Mouse (Mus musculus) lung, postnatal 36 days (tissue): ENCODE results near the gene Cuedc1.
"Not testable (repeated sequence)": the region's sequence is repeated elsewhere in the genome, so short reads cannot be mapped to it uniquely, and the experiment has no call there.

Source experiments
- DNase-seq: peaks from one replicate; pipeline ENCODE4 v3.0.0; 2022; ENCODE audit warnings: mixed read lengths

The Cuedc1 gene

DNA sequence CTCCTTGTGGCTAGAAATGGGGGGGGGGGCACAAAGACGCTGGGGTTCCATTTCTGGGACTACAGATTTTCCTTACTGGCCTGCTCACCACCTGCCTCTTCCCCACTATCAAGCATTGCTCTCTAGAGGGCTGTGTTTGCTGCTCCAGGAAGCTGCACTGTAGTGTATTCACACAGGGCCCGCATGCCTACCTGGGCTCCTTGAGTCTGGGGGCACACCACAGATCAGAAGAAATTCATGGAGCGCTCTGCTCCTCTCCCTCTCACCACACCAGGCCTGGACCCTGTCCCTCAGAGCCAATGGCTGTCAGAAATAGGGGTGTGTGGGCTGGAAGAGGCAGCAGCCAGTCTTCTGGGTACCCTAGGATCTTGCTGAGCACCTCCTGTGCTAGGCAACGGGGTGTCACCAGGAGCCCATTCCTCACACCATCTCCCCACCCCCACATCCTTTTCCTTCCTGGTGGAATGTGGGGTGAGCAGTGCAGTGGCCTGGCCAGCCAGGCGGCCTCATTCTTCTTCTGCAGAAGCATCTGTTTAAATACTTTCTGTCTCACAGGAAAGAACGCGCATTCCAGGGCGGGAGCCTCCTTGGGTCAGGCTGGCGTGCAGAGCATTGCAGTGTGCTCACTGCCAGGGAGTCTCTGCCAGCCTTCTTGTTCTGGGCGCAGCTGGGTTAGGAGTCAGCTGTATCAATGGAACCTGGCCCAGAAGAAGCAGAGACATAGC is 74.9 kb downstream of the Cuedc1 start:
- DNase-seq = peak; percentile 84

DNA sequence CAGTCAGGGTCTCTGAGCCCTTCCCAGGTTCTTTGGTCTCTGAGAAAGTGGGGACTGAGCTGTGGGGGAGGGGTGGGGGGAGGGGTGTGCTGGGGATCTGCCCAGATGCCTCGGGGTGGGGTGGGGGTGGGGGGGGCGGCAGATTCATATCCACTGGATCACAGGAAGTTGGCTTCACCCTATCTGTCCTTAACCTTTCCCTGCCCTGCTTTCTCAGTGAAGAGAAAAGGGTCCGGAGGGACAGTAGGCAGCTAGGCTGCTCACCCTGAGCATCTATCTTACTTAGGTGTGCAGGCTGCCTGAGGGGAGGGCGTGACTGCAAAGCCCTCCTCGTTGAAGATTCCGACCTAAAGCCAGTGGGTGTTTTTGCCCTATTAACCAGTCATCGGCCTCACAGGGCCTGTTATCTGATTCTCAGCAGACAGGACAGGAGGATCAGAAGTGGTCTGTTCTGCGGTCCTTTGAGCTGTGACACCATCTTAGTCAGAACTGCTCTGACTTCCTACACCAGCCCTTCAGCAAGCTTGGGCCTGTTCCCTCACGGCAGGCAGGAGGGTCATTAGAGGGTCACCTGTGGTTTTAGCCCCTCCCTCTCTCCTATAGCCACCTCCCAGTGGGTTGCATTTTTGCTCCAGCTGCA is 75.6 kb downstream of the Cuedc1 start:
- DNase-seq = no peak

DNA sequence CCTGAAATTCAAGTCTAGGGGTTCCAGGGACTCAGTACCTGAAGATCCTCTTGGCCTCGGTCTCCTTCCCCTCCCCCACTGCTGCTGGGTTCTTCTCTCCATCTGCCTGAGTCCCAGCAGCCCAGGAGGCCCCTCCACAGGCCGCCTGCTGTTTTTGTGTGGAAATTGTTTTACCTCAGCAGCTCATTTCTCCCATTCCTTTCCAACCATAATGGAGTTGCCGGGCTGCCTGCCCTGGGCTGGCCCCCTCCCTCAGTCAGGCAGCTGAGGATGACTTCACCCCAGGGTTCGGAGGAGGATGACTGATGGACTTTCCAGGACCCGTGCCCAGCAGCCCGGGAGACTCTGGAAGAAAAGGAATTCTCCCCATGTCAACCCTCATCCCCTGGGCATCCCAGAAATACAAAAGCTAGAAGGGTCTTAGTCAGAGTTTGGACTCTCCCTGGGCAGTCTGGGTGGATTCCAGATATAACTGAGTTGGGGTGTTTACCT is 82.7 kb downstream of the Cuedc1 start:
- no peak for DNase-seq

DNA sequence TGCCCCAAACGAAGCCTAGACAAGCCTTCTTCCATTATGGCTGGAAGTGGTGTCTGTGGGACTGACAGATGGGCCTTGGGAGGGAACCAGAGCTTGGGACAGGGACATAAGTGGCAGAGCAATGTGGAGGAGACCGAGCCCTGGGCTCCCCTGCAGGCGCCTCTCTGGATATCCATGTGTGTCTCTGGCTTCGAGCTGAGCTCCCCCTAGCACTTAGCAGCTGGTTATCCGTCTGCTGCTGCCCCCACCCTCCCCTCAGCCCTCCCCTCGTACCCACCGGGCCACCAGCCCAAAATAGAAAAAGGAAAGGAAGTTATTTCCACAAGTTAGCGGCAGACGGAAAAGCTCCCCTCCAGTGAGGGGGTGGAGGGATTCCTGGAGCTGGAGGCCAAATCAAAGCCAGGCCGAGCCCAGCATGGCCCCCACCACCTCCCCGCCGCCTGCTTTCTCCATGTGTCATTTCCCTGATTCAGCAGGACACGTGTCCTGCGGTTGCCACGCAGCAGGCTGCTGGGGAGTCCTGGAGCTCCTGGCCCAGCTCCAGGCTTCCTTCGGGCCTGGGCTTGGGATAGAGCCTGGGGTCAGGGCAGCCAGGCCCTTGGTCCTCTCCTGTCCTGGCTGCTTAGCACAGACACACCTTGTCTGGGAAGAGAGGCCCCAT is 83.2 kb downstream of the Cuedc1 start:
- DNase-seq = peak; percentile 82

DNA sequence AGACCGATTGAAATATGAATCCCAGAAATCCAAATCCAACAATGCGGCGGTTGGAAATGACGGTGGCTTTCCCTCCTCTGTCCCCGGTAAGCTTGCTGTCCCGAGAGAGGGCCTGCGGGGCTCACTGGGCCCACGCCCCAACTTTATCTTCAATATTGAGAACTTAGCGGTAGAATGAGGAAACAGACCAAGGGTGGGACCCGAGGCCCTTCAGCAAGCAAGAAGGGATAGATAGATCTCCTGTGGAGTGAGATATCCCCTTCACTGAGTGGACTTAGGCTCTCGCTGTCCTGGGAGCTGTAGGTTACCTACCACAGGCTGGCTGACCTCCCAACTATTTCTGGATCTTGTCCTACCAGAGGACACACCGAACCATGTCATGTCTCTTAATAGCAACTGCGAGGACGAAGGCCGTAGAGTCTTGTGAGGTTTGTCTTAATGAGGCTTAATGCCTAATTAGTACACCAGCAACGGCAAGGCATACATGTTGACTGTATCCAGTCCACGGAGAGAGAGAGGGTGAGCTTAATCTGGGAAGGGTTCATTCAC is 86.8 kb downstream of the Cuedc1 start:
- DNase-seq = no peak

DNA sequence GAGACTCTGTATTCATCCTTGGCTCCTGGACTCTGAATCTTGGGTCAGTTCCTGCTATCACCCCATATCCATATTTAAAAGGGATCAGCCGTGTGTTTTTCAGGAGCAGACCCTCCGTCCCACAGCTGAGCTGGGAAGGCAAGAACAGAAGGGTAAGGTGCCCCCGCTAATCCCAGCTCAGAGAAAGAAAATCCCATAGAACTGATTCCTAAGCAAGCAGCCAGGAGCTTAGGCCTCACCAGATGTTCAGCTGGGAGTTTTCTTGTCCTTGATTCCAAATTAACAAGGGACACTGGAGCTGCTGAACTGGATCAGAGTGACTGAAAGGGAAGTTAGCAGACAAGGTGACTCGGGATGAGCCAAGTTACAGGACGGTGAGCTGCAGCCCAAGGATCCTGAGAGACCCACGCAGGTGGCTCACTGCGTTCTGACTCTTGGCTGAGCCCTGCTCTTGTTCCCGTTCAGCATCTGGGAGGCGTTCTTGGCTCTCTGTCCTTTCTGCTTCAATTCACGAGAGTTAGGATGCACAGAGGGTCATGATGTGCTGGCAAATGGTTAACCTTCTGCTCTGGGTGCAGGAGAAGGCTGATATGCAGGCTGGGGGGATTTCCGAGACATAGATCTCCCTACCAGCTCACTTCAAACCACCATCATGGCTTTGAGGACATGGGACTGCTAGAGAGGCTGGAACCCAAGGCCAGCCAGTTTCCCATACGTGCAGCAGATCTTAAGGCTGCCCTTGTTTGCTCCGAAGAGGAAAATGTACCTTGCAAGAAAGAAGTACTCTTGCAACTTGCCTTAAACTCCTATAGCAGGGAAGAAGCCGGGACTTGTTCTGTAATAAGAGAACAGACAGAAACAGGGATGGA is 88.5 kb downstream of the Cuedc1 start:
- no peak for DNase-seq

DNA sequence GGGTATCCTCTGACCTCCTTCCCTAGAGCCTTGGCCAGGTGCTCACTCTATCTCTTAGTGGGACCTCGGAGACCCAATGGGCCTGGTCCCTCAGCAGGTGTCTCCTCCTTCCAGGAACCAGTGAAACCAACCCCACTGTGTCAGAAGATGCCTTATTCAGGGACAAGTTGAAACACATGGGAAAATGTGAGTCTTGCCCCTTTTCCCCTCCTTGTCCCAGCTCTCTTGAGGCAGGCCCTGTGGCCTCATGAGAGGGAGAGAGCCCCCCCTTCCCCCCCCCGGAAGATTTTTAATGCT is 89.0 kb downstream of the Cuedc1 start:
- no peak for DNase-seq

DNA sequence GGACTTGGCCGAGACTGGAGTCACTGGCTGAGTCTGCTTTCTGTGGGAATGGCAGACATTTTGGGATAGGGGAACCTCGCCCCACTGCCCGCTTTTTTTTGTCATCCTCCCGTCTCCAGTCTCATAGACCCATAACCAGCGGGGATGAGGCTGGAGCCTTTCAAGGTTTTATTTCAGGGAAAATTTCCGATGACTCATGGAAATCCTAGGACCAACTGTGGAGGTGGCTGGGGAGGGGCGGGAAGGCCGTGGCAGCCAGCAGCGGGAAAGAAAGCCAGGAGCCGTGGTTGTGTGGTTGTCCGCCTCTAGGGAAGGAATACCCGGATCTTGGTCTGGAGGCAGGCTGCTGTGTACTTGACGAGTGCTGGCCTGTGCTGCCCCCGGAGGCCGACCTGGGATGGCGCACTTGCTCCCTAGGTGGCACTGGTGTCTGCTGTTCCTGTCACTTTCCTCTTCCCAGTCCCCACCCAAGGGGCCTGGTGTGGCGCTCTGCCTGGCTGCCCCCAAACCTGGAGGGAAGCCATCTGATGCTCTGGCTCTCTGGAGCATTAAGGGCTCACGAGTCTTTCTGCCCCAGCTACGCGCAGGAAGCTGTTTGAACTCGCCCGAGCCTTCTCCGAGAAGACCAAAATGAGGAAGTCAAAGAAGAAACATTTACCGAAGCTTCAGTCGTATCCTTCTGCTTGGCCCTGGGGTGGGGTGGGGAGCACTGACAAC is 89.7 kb downstream of the Cuedc1 start:
- peak; percentile 94 for DNase-seq

DNA sequence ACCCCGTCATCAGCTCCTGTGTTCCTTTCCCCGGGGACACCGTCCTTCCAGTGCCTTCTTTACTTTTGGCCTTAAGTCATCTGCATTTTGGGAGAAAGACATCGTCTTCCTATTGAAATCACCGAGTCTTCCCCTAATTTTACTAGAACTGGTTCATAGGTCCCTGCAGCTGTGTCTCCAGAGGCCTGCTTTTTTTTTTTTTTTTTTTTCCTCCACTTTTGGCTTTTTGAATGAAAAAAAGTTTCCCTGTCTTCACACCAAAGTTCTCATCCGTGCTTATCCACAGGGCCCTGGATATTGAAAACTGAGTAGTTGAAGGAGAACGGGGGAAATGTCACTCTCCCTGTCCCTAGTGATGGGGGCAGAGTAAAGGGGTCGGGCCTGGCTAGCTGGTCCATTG is 90.4 kb downstream of the Cuedc1 start:
- DNase-seq = no peak

DNA sequence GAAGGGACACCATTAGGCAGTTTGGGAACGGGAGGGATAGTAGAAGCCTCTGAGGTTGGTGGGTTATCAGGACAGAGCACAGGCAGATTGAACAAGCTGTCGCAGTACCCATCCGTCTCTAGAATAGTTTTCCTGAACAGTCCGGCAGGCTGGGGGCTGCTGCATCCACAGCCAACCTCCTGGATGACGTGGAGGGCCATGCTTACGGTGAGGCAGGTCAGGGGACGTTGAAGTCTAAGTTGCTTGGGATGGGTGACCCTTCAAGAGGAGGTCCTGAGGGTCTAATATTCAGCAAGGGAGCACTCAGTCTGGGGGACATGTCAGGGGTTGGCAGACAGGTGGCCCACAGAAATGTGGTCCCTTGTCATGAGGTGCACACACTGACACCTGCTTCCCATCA is 90.8 kb downstream of the Cuedc1 start:
- DNase-seq = no peak

DNA sequence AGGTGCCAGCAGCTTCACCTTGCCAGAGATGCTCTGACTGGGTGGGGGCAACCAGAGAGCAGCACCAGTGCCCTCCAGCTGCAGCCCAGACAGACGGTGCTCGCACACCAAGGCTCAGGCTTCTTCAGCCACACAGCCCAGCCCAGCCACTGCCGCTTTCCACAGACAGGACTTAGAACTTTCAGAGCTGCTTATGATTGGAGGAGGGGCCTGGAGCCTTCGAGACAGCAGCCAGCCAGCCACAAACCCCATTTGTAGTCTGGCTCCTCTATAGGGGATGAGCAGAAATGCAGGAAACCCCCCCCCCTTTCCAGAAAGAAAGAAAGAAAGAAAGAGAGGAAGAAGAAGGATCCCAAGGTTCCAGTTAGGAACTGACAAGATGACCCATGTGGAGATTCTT is 94.7 kb downstream of the Cuedc1 start:
- no peak for DNase-seq

DNA sequence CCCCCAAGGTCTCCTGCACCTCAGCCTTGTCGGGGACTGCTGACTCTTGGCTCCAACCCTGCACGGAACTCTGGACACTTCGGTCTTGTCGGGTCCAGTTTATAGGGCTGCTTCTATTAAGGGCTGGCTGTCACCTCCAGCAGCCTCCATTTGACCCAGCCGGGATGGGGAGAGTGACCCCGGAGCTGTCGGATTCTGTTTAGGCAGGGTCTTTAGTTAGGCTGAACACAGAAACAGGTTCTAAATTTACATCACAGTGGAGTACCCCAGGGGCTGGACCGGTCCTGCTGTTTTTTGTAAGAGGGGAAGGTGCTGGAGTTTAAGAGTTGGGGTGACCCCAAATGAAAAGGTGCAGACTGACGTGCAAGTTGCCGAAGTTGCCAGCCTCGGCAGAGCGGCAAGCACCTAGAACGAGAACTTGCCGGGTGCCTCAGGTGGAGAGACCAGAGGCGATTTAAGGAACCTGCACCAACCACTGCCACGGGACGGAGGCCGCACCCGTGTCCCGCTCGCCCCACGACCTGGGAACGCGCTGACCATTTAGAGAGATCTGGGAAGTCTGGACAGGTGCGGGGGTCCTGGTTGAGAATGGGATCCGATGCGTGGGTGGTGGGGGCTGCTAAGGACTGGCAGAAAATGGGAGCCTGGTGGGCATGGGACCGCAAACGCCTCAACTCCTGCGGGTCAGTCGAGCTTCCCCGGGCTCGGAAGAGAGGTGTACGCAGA is 95.4 kb downstream of the Cuedc1 start:
- no peak for DNase-seq

DNA sequence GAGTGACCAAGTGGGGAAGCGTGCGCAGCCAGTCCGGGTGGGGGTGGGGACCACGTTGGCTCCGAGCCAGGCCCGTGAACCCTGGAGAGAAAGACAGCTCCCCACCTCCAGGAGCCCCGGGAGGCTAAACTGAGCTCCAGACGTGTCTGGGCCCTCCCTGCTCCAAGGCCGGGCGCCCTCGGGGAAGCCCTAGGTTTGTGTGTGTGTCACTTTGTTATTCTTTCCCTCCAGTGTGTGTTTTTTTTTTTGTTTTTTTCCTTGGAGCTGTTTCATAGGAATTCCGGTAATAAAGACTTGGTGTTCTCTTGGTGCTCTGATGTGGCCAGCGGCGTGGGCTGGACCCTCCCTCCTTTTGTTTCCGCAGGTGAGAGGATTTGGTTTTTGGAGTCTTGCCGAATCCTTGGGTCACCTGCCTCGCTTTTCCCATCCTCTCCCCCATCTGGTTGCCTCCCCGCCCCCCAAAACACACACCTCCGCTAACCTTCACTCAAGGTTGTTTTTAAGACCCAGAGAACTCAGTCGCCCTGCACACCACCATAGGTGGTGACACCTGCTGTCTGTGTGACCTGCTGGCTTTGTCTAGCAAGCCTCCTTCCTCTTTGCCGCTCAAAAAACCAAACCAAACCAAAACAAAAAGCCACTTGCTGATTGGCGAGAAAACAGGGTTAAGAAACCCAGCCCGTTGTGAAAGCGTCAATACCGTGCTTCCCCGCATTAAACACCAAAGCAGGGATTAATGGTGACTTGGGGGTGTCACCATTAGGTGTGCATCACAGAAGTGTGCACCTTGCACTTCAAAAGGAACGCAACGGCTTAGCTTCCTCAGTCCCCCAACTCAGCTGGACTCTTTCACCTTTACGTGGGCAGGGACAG is 96.2 kb downstream of the Cuedc1 start:
- no peak for DNase-seq

DNA sequence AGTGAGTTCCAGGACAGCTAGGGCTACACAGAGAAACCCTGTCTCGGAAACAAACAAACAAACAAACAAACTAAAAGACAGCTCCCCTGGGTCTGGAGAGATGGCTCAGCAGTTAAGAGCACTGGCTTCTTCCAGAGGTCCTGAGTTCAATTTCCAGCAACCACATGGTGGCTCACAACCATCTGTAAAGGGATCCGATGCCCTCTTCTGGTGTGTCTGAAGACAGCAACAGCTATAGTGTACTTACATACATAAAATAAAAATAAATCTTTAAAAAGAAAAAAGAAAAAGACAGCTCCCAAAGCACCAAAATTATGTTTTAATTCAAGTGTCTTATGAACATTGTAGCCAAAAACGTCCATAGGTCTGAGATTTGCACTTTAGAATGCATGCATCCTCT is 97.8 kb downstream of the Cuedc1 start:
- not testable (repeated sequence) for DNase-seq

DNA sequence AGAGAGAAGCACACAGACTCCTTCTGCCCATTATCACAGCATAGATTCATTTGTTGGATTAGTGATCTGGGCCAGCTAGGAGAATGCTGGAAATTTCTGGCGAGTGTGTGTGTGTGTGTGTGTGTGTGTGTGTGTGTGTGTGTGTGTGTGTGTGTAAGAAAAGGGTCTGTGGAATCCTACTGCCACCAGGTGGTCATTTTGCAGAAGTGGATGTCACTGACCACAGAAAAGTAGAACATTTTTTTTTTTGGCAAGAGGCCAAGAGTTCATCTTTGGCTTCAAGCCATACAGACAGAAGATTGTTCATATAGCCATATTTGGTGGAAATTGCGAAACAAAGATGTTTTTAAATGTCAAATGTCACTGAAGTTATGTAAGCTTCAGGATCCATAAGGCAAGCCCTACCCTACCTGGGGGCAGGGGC is 99.3 kb downstream of the Cuedc1 start:
- peak; percentile 82 for DNase-seq

DNA sequence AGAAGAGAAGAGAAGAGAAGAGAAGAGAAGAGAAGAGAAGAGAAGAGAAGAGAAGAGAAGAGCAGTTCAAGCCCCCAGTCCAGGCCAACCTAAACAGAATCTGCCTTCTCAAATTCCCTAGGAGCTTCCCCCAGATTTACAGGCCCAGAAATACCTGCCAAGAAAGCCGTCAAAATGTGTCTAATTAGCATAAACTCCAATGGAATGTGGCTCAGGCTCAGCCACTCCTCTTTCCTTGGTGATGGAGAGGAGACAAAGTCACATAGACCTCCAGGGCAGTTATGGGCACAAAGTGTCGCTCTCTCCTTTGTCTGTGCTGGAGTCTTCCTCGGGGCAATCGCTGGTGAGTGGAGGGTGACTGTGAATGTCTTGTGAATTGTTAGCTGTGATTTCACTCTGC is 100.4 kb downstream of the Cuedc1 start:
- no peak for DNase-seq

DNA sequence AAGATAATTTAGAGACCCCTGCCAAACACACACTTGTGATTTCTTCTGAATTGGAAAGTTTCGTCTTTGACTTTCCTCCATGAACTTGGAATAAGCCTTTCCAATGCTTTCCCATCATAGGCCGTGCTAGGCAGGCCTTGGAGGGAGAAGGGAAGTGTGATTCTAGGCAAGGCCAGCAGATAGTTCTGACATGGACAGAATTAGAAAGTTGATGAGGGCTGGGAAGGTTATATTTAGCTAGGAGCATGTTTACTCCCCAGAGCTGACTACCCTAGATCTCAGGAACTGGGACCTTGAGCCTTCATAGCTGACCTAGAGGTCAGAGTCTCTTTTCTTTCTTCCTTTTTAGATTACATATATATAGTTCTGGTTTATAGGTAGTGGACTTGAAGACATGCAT is 103.3 kb downstream of the Cuedc1 start:
- DNase-seq = no peak

DNA sequence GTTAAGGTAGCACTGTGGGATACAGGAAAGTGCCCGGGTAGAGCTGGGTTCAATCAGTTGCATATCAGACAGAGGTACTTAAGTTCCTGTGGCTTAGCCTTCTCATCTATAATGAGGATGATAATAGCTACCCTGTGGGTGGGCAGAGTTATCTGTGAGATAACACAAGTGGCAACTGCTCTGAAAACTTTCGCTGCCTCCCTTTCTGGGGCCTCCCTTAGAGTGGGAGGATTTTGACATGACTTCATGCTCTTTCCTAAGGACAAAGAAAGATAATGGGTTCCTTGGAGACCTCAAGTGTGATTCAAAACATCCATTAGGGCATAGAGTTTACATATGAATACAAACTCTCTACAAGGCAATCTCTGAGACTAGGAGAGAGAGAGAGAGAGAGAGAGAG is 104.2 kb downstream of the Cuedc1 start:
- DNase-seq = no peak

DNA sequence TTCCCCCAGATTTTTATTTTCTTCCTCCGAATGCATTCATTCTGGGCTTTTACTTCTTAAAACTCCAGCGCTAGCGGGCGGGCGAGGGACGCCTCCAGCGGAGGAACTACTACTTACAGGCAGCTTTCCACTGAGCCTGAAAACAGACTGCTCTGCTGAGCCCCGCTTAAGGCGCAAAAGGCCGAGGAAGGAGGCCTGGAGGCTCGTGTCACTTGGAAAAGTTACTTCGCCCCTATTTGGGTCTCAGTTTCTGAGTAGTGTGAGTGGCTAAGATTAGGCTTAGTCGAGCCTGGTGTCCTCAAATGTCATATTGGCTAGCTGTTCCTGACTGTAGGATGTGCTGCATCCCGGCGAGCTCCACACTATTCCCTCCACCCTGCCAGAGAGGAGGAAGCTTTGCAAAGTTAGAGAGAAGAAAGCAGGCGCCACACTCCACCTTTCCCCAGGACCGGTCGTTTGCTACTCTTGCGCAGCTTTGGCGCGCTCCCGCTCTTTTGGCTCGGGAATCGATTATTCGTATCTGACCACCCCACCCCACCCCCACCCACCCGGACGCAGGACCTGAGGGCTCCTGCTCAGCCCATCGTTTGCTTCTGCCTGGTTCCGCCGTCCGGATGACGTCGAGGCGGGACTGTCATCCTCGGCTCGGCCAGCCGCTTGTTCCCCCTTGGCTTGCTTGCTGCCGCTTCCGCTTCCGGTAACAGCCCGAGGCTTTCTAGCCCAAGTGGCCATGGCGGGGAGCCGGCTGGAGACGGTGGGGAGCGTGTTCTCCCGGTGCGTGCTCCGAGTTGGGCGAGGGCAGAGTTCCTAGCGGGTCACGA is 106.1 kb downstream of the Cuedc1 start, which contains the start of gene Mrps23:
Mrps23 (plus strand) TSS at position 677 of the 821 bp plus-strand sequence.
- peak; percentile 96 for DNase-seq
